Mouse (Mus musculus): ENCODE measurements around the gene Gpr62.

DNA sequence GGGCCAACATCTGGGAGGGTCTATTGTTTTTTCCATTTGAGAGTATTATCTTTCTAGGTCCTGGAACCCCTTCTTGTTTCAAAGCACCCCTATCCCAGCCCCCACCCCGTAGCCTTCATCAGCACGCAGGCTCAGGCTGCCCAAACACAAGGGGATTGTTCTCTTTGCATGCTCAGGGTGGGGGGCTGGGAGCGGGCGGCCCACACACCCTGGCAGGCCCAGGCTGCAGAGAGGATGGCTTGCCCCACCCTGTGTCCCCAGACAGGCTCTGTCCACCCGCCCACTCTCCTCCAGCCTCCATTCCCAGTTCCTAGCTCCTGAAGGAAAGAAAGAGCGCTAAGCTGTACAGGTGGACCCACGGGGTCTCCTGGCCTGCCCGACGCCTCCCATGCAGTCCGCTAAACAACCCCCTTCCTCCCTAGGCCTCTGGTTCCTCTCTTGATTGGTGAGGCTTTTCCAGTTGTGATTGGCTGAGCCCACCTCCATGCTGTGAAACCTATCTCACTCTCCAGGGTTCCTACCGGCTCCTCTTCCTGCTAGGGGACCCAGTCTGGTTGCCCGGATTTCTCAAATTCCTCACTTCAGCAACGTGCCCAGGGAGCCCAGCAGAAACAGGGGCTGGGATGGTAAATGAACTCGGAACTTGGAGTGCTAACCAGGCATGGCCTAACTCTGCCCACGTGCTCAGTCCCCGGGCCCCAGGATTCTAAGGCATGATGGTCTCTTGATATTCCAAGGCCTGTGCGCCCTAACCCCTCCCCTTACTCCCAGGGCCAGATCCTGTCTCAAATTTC is 10.7 kb downstream of the Gpr62 start:
- TF ChIP-seq CTCF (IDR thresholded peaks at IDR 0.05; ENCODE audit: low read depth, low read length) (no peak), GATA1 (IDR thresholded peaks at IDR 0.05; ENCODE audit: borderline replicate concordance, low read length) (no peak)

Data from G1E (cell line).